Mouse (Mus musculus) kidney, embryonic 14.5 days (tissue): ENCODE data around the gene Neurog3. TPM values are rescaled to one million over a fixed set of nuclear protein-coding genes. Genes with fewer than 3 reads are reported as not detected.

ENCODE experiments used
- ATAC-seq: fragments of 200-750 bp; cut with Nextera tagmentation; 2 replicates; pipeline ENCODE4 v1.8.0; 2017; ENCODE audit warnings: moderate number of reproducible peaks, mild to moderate bottlenecking, moderate TSS enrichment, moderate library complexity; ENCODE audit not compliant: low FRiP score, low TSS enrichment
- H3K27ac ChIP-seq: fragments of 300-500 bp; sonication (generic); 2 replicates; pipeline ENCODE4 v1.5.1; 2014; ENCODE audit warnings: low read depth, mild to moderate bottlenecking, low read length, moderate library complexity, mixed read lengths
- H3K27me3 ChIP-seq: fragments of 300-500 bp; sonication (generic); 2 replicates; pipeline ENCODE4 v1.6.1; 2014; ENCODE audit warnings: mild to moderate bottlenecking, low read length; ENCODE audit not compliant: control insufficient read depth, insufficient read depth
- H3K36me3 ChIP-seq: fragments of 300-500 bp; sonication (generic); 2 replicates; pipeline ENCODE4 v1.6.1; 2014; ENCODE audit warnings: low read length, mixed read lengths; ENCODE audit not compliant: control insufficient read depth, insufficient read depth
- H3K4me1 ChIP-seq: fragments of 300-500 bp; sonication (generic); 2 replicates; pipeline ENCODE4 v1.6.1; 2014; ENCODE audit warnings: low read length, mixed read lengths; ENCODE audit not compliant: control insufficient read depth, insufficient read depth
- H3K4me2 ChIP-seq: fragments of 300-500 bp; sonication (generic); replicated peaks from 2 replicates; pipeline ENCODE4 v1.6.1; 2014; ENCODE audit warnings: low read depth, mild to moderate bottlenecking, low read length
- H3K4me3 ChIP-seq: fragments of 300-500 bp; sonication (generic); 2 replicates; pipeline ENCODE4 v1.5.1; 2014; ENCODE audit warnings: mild to moderate bottlenecking, low read length
- H3K9ac ChIP-seq: fragments of 300-500 bp; sonication (generic); 2 replicates; pipeline ENCODE4 v1.6.1; 2014; ENCODE audit warnings: low read depth, mild to moderate bottlenecking, low read length, moderate library complexity
- H3K9me3 ChIP-seq: fragments of 300-500 bp; sonication (generic); 2 replicates; pipeline ENCODE4 v1.6.1; 2016; ENCODE audit warnings: low read length; ENCODE audit not compliant: control insufficient read depth
- WGBS: fragments of 180-500 bp; shearing (Covaris S2); extraction: QIAGEN DNeasy Blood & Tissue Kit; methylation state at CpG from one replicate; pipeline ENCODE4 v1.1.7; 2014; 5-methylcytosine and 5-hydroxymethylcytosine counted together
- polyA plus RNA-seq: library from polyadenylated mRNA; unstranded; fragments of >200 nt; fragmentation: Nextera tagmentation; extraction: Ambion mirVana; gene quantifications from 2 replicates; pipeline ENCODE4 v1.2.1, GENCODE M21; 2014

Gene Neurog3
- polyA plus RNA-seq, 1 experiment from 2014 or later, result not detected

DNA sequence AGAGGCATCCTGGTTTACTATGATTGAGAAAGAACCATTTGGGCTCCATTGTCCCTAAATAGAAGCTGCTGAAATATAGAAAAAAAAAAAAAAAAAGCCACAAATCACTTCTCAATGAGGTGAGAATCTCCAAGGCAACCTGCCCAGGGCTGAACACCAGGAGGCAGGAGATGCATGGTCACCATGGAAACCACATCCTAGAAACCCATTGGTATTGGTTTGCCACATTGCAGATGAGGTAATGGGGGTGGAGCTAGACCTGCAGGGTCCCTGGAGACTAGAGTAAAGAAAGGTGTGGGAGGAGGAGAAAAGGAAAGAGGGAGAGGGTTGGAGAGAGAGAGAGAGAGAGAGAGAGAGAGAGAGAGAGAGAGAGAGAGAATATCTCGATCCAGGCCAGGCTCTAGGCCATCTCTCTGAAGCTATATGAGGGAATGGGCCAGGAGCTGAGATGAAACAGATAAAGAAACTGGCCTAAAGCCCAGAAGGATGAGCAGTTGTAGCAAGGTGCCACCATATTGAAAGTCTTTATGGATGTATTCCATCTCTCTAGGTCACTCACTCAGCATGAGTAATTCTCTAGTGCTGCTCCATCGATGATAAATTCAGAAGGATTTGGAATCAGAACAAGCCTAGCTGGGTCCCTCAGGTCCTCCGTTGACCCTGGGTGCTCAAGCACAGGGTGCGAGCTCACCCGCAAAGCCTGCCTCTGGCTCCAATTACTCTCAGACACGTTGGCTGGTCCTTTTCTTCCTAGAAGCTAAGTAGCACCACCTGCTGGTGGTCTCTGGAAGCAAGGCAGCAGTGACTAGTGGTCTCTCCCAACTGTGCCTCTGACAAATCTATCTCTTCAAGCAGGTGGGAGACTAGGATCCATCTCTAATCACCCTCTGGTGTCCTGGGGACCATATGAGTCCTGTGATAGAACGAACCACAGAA, 31.1 kb upstream of the Neurog3 start:
- no peak overlapping the region for H3K4me3 ChIP-seq
- no peaks in the 10 kb centered on the region for H3K36me3 ChIP-seq
- 10% methylated on average over 7 of the region's 7 CpGs for WGBS
- H3K4me1 ChIP-seq, result no peaks in the 10 kb centered on the region
- H3K9ac ChIP-seq, result no peak overlapping the region
- H3K27ac ChIP-seq, result no peak overlapping the region
- peak; percentile 45 for ATAC-seq
- no peaks in the 10 kb centered on the region for H3K9me3 ChIP-seq
- H3K4me2 ChIP-seq, result no peak overlapping the region
- H3K27me3 ChIP-seq, result no peaks in the 10 kb centered on the region

- no peak overlapping the region for H3K4me3 ChIP-seq
- no peak for ATAC-seq
- H3K4me1 ChIP-seq, result peaks cover 3% of the 10 kb centered on the region; the same call in 1 of the 2 replicates
- H3K36me3 ChIP-seq, result no peaks in the 10 kb centered on the region
- no peak overlapping the region for H3K9ac ChIP-seq
- no peak overlapping the region for H3K27ac ChIP-seq
- no peak overlapping the region for H3K4me2 ChIP-seq
- 22% methylated on average over 7 of the region's 7 CpGs for WGBS
- H3K9me3 ChIP-seq, result no peaks in the 10 kb centered on the region
- H3K27me3 ChIP-seq, result peaks cover 7% of the 10 kb centered on the region
Observed at GRCm38 (mm10) chr10:62104835-62105576, 27.9 kb upstream of the Neurog3 start.

DNA sequence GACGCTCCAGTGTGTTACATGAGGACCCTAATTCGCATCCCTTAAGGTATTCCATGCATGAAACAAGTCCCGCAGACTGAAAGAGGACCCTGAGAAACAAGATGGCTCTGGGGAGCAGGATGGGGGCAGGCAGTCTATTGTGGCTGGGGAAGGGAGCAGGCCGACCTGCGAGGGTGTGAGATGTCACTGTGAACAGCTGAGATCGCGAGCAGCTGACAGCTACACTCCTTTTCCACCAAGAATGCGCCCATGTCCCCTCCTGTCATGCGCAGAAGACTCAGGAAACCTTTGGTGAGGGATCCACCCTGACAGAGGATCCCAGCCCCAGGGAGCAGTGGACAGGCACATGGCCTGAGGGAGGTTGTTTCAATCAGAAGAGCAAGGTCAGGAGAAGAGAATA, 25.8 kb upstream of the Neurog3 start:
- H3K27me3 ChIP-seq, result peaks cover 15% of the 10 kb centered on the region

GRCm38 (mm10) chr10:62110504-62111206, 22.2 kb upstream of the Neurog3 start:
- no peaks in the 10 kb centered on the region for H3K36me3 ChIP-seq
- peak overlapping the region; percentile 88 for H3K4me2 ChIP-seq
- H3K9ac ChIP-seq, result peak overlapping the region; percentile 60
- no peaks in the 10 kb centered on the region for H3K9me3 ChIP-seq
- under 1% methylated on average over 52 of the region's 57 CpGs for WGBS
- ATAC-seq, result peak; percentile 79
- H3K27me3 ChIP-seq, result peaks cover 15% of the 10 kb centered on the region
- peak overlapping the region; percentile 55 for H3K4me3 ChIP-seq
- no peak overlapping the region for H3K27ac ChIP-seq
- H3K4me1 ChIP-seq, result peaks cover 6% of the 10 kb centered on the region; the same call in 1 of the 2 replicates

More for the DNA sequence above, 25.8 kb upstream of the Neurog3 start:
- Histone ChIP-seq H3K4me1 (peaks cover 6% of the 10 kb centered on the region; the same call in 1 of the 2 replicates), H3K9me3 (no peaks in the 10 kb centered on the region), H3K4me3 (no peak overlapping the region), H3K27ac (no peak overlapping the region), H3K36me3 (no peaks in the 10 kb centered on the region), H3K4me2 (no peak overlapping the region), H3K9ac (no peak overlapping the region)
- 65% methylated on average over 9 of the region's 9 CpGs for WGBS
- ATAC-seq, result no peak

DNA sequence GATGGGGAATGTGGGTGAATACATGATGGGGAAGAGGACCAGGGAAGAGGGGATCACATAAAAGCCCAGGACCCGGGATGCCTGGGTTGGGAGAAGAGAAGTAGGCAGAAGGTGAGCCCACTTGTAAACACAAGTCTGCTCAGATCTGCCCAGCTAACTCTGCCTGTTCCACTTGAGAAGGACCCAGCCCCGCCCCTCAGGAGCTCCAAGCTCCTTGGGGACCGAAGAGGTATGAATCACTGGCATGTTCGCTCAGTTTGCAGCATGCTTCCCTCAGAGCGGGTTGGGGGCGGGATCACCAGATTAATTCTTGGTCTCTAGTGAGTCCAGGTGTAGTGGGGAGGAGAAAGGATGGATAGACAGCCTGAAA, 21.7 kb upstream of the Neurog3 start:
- Histone ChIP-seq H3K4me3 (peak overlapping the region; percentile 55), H3K4me1 (peaks cover 6% of the 10 kb centered on the region; the same call in 1 of the 2 replicates), H3K9ac (no peak overlapping the region), H3K27me3 (peaks cover 15% of the 10 kb centered on the region), H3K9me3 (no peaks in the 10 kb centered on the region), H3K36me3 (no peaks in the 10 kb centered on the region), H3K4me2 (peak overlapping the region; percentile 88), H3K27ac (no peak overlapping the region)
- 43% methylated on average over 6 of the region's 6 CpGs for WGBS
- ATAC-seq, result no peak

- no peak overlapping the region for H3K4me3 ChIP-seq
- H3K27me3 ChIP-seq, result peaks cover 15% of the 10 kb centered on the region
- no peak for ATAC-seq
- WGBS, result 66% methylated on average over 9 of the region's 9 CpGs
- H3K4me2 ChIP-seq, result no peak overlapping the region
- no peaks in the 10 kb centered on the region for H3K36me3 ChIP-seq
- no peak overlapping the region for H3K9ac ChIP-seq
- H3K27ac ChIP-seq, result no peak overlapping the region
- H3K4me1 ChIP-seq, result 0 out of 2 replicates have a peak, but pooled peaks cover 3% of the 10 kb centered on the region
- no peaks in the 10 kb centered on the region for H3K9me3 ChIP-seq
Observed at GRCm38 (mm10) chr10:62113865-62114647, 18.8 kb upstream of the Neurog3 start.

DNA sequence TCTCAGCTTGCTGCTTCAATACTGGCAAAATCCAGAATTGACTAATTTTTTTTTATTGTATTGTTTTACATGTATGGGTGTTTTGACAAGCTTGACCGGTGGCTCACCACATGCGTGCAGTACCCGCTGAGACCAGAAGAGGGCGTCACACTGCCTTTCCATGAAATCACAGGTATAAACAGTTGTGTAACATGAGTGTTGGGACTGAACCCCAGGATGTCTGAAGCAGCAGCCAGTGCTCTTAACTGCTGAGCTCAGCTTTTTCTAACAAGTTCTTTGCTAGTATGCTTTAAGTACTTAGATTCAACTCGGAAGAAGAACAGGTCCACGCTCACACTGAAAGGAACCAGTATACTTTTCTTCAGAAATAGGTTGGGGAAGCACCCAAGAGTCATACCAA, 5.8 kb upstream of the Neurog3 start:
- Histone ChIP-seq H3K4me2 (no peak overlapping the region), H3K4me3 (no peak overlapping the region), H3K9ac (no peak overlapping the region), H3K4me1 (no peaks in the 10 kb centered on the region), H3K36me3 (no peaks in the 10 kb centered on the region), H3K27ac (no peak overlapping the region), H3K9me3 (no peaks in the 10 kb centered on the region), H3K27me3 (peaks cover 58% of the 10 kb centered on the region)
- 46% methylated on average over 6 of the region's 6 CpGs for WGBS
- ATAC-seq, result no peak

- no peaks in the 10 kb centered on the region for H3K9me3 ChIP-seq
- no peak overlapping the region for H3K4me2 ChIP-seq
- no peak for ATAC-seq
- 0 out of 2 replicates have a peak, but pooled peaks cover 2% of the 10 kb centered on the region for H3K4me1 ChIP-seq
- H3K4me3 ChIP-seq, result no peak overlapping the region
- H3K9ac ChIP-seq, result no peak overlapping the region
- no peak overlapping the region for H3K27ac ChIP-seq
- H3K36me3 ChIP-seq, result no peaks in the 10 kb centered on the region
- H3K27me3 ChIP-seq, result peaks cover 65% of the 10 kb centered on the region
- 30% methylated on average over 21 of the region's 21 CpGs for WGBS
Observed at GRCm38 (mm10) chr10:62127711-62128231, 5.1 kb upstream of the Neurog3 start.
